Mouse (Mus musculus) liver, embryonic 14.5 days (tissue): ENCODE results near the gene Echdc2.

Source experiments
- CTCF ChIP-seq: IDR thresholded peaks from 2 replicates; pipeline ENCODE4 v1.5.1; 2016; ENCODE audit warnings: antibody characterized with exemption, low read depth, control low read depth
- EP300 ChIP-seq: IDR thresholded peaks from 2 replicates; pipeline ENCODE4 v1.6.1; 2016; ENCODE audit warnings: antibody characterized with exemption, low read depth

DNA sequence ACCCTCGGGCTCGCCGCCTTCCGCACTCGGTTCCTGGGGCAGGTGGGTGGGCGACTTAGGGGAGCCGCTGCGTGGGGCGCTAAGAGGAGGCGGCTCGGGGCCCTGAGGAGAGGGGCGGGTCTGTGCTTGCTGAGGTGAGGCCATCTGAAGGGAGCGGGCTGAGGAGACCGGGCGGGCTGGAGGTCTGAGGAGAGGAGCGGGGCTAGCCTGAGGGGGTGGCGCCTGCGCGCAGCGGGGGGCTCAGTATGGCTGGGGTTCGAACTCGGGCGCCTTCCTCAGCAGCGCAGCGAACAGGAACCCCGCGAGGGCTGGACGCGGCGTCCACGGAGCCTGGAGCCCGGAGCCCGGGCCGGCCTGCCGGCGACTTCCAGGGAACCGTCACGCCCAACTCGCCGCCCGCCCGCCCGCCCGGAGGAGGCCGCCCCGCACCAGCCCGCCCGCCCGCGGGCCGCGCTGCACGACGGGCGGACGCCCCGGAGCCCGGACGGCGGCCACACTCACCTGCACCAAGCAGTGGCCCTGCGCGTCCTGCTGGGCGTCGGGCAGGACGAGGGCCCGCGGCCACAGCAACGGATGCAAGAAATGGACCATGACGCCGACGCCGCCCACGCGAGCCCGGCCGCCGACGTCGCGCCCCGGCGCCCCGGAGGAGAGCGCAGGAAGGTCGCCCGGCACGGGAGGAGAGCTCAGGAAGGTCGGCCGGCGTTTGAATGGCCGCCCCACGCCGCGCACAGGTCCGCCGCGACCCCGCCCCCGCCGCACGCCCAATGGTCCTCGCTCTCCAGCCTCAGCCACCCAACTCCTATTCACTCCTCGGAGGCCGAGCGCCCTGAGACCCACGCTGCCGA is 52.3 kb downstream of the Echdc2 start, which contains the start of gene Zyg11a:
- TF ChIP-seq CTCF (no peak), EP300 (no peak)
